Mouse (Mus musculus) Patski (cell line): ENCODE measurements around the gene Rhoh. TPM values are rescaled to one million over a fixed set of nuclear protein-coding genes. Genes with fewer than 3 reads are reported as not detected.

Source experiments
- ATAC-seq: fragments of 100-300 bp; one replicate; pipeline ENCODE4 v1.8.0; 2021
- CTCF ChIA-PET: fragments of 350-600 bp; sonication (Branson Sonifier 250); formaldehyde crosslinking; loops from one replicate; lab custom pipeline; 2022; ENCODE audit warnings: inconsistent platforms; lab: Charles Lee
- POLR2A ChIA-PET: fragments of 350-600 bp; sonication (Branson Sonifier 250); formaldehyde crosslinking; loops from one replicate; lab custom pipeline; 2022; ENCODE audit warnings: antibody characterized with exemption, inconsistent platforms; lab: Charles Lee
- DNase-seq: peaks from one replicate; pipeline ENCODE4 v3.0.0-alpha.2; 2011; ENCODE audit warnings: low read depth, low spot score
- H3K27me3 ChIP-seq: fragments of 371-371 bp; one replicate; pipeline ENCODE4 v1.5.1; 2021
- CTCF ChIP-seq: fragments of 100-300 bp; IDR thresholded peaks from one replicate; pipeline ENCODE4 v1.5.1; 2021
- in situ Hi-C: fragments of 300-500 bp; cut with MboI; formaldehyde crosslinking; loops from 3 replicates; pipeline ENCODE4 v1.11.1; 2018; ENCODE audit warnings: low pct_unique_long_range_greater_than_20kb, mixed read lengths
- polyA plus RNA-seq: library from polyadenylated mRNA; unstranded; gene quantifications from one replicate; pipeline ENCODE4 v1.2.3, GENCODE M21; 2021

Rhoh gene
- polyA plus RNA-seq, 1 experiment from 2014 or later, result 0.04 TPM

- TF ChIP-seq CTCF, result no peak
- POLR2A ChIA-PET, result no interaction called here
- in situ Hi-C loops, result no loop called here
- ATAC-seq (no peak), DNase-seq (peak; percentile 34)
- CTCF ChIA-PET, result interaction anchor here (1.0 kb wide), 1 partner anchor 28 kb away, joined by 3 read pairs; no protein-coding TSS in a partner anchor
- no peaks in the 10 kb centered on the region for H3K27me3 ChIP-seq
Measured at GRCm38 (mm10) chr5:65908751-65909150, 47.7 kb downstream of the Rhoh start.

- H3K27me3 ChIP-seq, result no peaks in the 10 kb centered on the region
- no peak for DNase-seq
- ChIA-PET CTCF (interaction anchor here (1.6 kb wide), 1 partner anchor 27 kb away, joined by 4 read pairs; no protein-coding TSS in a partner anchor), POLR2A (no interaction called here)
- TF ChIP-seq CTCF, result no peak
- no peak for ATAC-seq
- in situ Hi-C loops, result no loop called here
Measured at GRCm38 (mm10) chr5:65909321-65909720, 48.3 kb downstream of the Rhoh start.

- CTCF ChIA-PET, result interaction anchor here (1.0 to 2.0 kb wide), 4 partner anchors 9 to 26 kb away, joined by 3 to 5 read pairs (median 4); no protein-coding TSS in a partner anchor
- in situ Hi-C loops, result no loop called here
- DNase-seq (no peak), ATAC-seq (no peak)
- POLR2A ChIA-PET, result no interaction called here
- H3K27me3 ChIP-seq, result no peaks in the 10 kb centered on the region
- no peak for TF ChIP-seq CTCF
Measured at GRCm38 (mm10) chr5:65910398-65910797, 49.4 kb downstream of the Rhoh start.

- POLR2A ChIA-PET, result no interaction called here
- ATAC-seq (no peak), DNase-seq (no peak)
- CTCF ChIA-PET, result interaction anchor here (1.4 to 2.0 kb wide), 2 partner anchors 9 to 16 kb away, joined by 3 to 5 read pairs; no protein-coding TSS in a partner anchor
- TF ChIP-seq CTCF, result no peak
- in situ Hi-C loops, result no loop called here
- no peaks in the 10 kb centered on the region for H3K27me3 ChIP-seq
Measured at GRCm38 (mm10) chr5:65911676-65912075, 50.7 kb downstream of the Rhoh start.

- no peak for DNase-seq
- TF ChIP-seq CTCF, result no peak
- ChIA-PET CTCF (interaction anchor here (0.8 kb wide), 1 partner anchor 12 kb away, joined by 3 read pairs; no protein-coding TSS in a partner anchor), POLR2A (interaction anchor here (0.6 kb wide), 1 partner anchor 72 kb away, joined by 3 read pairs; no protein-coding TSS in a partner anchor)
- in situ Hi-C loops, result no loop called here
- ATAC-seq, result no peak
- H3K27me3 ChIP-seq, result no peaks in the 10 kb centered on the region
Measured at GRCm38 (mm10) chr5:65912201-65912600, 51.2 kb downstream of the Rhoh start.

- no peak for TF ChIP-seq CTCF
- in situ Hi-C loops, result no loop called here
- ChIA-PET CTCF (interaction anchor here (0.8 kb wide), 1 partner anchor 11 kb away, joined by 3 read pairs; no protein-coding TSS in a partner anchor), POLR2A (no interaction called here)
- DNase-seq (no peak), ATAC-seq (no peak)
- H3K27me3 ChIP-seq, result no peaks in the 10 kb centered on the region
Measured at GRCm38 (mm10) chr5:65913126-65913525, 52.1 kb downstream of the Rhoh start.

- in situ Hi-C loops, result no loop called here
- CTCF ChIA-PET, result no interaction called here
- no peak for ATAC-seq
- H3K27me3 ChIP-seq, result no peaks in the 10 kb centered on the region
- POLR2A ChIA-PET, result interaction anchor here (0.7 kb wide), 1 partner anchor 135 kb away, joined by 4 read pairs; no protein-coding TSS in a partner anchor
- DNase-seq, result no peak
- TF ChIP-seq CTCF, result no peak
Measured at GRCm38 (mm10) chr5:65914342-65914741, 53.3 kb downstream of the Rhoh start.

- no peaks in the 10 kb centered on the region for H3K27me3 ChIP-seq
- POLR2A ChIA-PET, result no interaction called here
- DNase-seq, result no peak
- CTCF ChIA-PET, result no interaction called here
- ATAC-seq, result no peak
- no peak for TF ChIP-seq CTCF
- in situ Hi-C loops, result no loop called here
Measured at GRCm38 (mm10) chr5:65916930-65917329, 55.9 kb downstream of the Rhoh start.

- ChIA-PET CTCF (interaction anchor here (1.0 kb wide), 1 partner anchor 8 kb away, joined by 4 read pairs; no protein-coding TSS in a partner anchor), POLR2A (interaction anchor here (1.7 kb wide), 1 partner anchor 67 kb away, joined by 8 read pairs; no protein-coding TSS in a partner anchor)
- ATAC-seq, result no peak
- H3K27me3 ChIP-seq, result no peaks in the 10 kb centered on the region
- in situ Hi-C loops, result no loop called here
- TF ChIP-seq CTCF, result no peak
- DNase-seq, result no peak
Measured at GRCm38 (mm10) chr5:65918601-65919000, 57.6 kb downstream of the Rhoh start.

- in situ Hi-C loops, result no loop called here
- ChIA-PET POLR2A (interaction anchor here (1.7 kb wide), 1 partner anchor 68 kb away, joined by 8 read pairs; no protein-coding TSS in a partner anchor), CTCF (interaction anchor here (1.0 to 1.9 kb wide), 2 partner anchors 8 to 9 kb away, joined by 4 to 5 read pairs; no protein-coding TSS in a partner anchor)
- no peaks in the 10 kb centered on the region for H3K27me3 ChIP-seq
- DNase-seq, result no peak
- no peak for ATAC-seq
- TF ChIP-seq CTCF, result no peak
Measured at GRCm38 (mm10) chr5:65919326-65919725, 58.3 kb downstream of the Rhoh start.

- TF ChIP-seq CTCF, result no peak
- CTCF ChIA-PET, result interaction anchor here (1.9 kb wide), 1 partner anchor 9 kb away, joined by 5 read pairs; no protein-coding TSS in a partner anchor
- no peak for ATAC-seq
- no peaks in the 10 kb centered on the region for H3K27me3 ChIP-seq
- DNase-seq, result no peak
- POLR2A ChIA-PET, result interaction anchor here (1.7 kb wide), 1 partner anchor 68 kb away, joined by 8 read pairs; no protein-coding TSS in a partner anchor
- in situ Hi-C loops, result no loop called here
Measured at GRCm38 (mm10) chr5:65919904-65920303, 58.9 kb downstream of the Rhoh start.
